Mouse (Mus musculus) lung, adult 2 months (tissue): Measurements from ENCODE around the gene Cd164l2.

Experiments
- CTCF ChIP-seq: fragments of 200-500 bp; IDR thresholded peaks from 2 replicates; pipeline ENCODE4 v1.5.1; 2011; ENCODE audit warnings: mild to moderate bottlenecking, low read length, control low read depth; ENCODE audit not compliant: insufficient read depth
- POLR2A ChIP-seq: fragments of 200-500 bp; IDR thresholded peaks from 2 replicates; pipeline ENCODE4 v1.6.1; 2011; ENCODE audit warnings: low read depth, mild to moderate bottlenecking, control low read depth, low read length, borderline replicate concordance; ENCODE audit errors: extremely low read depth

GRCm38 (mm10) chr4:133204379-133204778 is 7.6 kb upstream of the Cd164l2 start:
- TF ChIP-seq CTCF (no peak), POLR2A (no peak)
